In the genomic region with DNA sequence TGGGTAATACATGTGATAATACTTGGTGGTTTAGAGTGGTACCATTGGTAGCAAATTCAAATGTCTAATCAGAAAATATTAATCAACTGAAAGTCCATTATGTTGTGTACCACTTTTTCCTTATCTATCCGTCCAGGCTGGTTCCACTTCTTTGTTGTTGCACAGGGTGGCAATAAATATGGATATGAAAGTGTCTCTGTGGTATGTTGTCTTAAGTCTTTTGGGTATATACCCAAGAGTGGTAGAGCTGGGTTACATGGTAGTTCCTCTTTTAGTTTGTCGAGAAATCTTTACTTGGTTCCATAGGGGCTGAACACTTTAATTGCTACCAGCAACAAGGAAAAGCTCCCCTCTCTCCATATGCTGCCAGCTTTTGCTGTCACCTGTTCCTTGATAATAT, we compare ENCODE assay signal across 19 mouse cellular contexts.
DNase-seq lines count a peak whose midpoint lies in the region; ATAC-seq and TF ChIP-seq lines count a peak whose summit lies in the region.
"Had no signal": no experiment of that assay in that cellular context is flagged by ENCODE, and none has a peak within 500 bp of the region (broad histone marks: within the 10 kb centered on the region; RNA-seq: fewer than 3 reads in every experiment).

No protein-coding gene starts in this region.

- TF ChIP-seq POLR2A in small intestine, adult 2 months (IDR thresholded peaks at IDR 0.05; ENCODE audit: low read depth, low read length), result no peak

- no peak overlapping the region for H3K4me3 ChIP-seq in small intestine, adult 2 months (ENCODE audit: low read depth, low read length)
- H3K4me3 ChIP-seq: embryonic facial prominence, embryonic 13.5 days; forebrain, embryonic 12.5 days; heart, embryonic 13.5 days; hindbrain, embryonic 13.5 days; intestine, embryonic 15.5 days had no signal

- H3K27ac ChIP-seq in small intestine, adult 2 months (ENCODE audit: insufficient read depth, low read depth, low read length), result 0 out of 2 replicates have a peak overlapping the region, but pooled peaks have one; percentile 28
- H3K27ac ChIP-seq: embryonic facial prominence, embryonic 13.5 days; forebrain, embryonic 12.5 days; heart, embryonic 13.5 days; hindbrain, embryonic 13.5 days had no signal

- H3K36me3 ChIP-seq in small intestine, adult 2 months (ENCODE audit: control insufficient read depth, insufficient read depth, low read length), result no peaks in the 10 kb centered on the region
- H3K36me3 ChIP-seq: embryonic facial prominence, embryonic 13.5 days; forebrain, embryonic 12.5 days; heart, embryonic 13.5 days; hindbrain, embryonic 13.5 days; intestine, embryonic 15.5 days had no signal

- peak; percentile 16 for DNase-seq in A20 (ENCODE audit: low read depth, low spot score)
- no peak for DNase-seq in cerebellum, postnatal 4 days (ENCODE audit: low spot score in 2 of 2)
- no peak for DNase-seq in gastrocnemius, postnatal 36 days
- DNase-seq: adrenal gland, postnatal 10 days; cerebellum, adult 2 months; cerebellum, postnatal 10 days; gastrocnemius, postnatal 14 days; heart, adult 11 months; heart, postnatal 4 days had no signal

- peak; percentile 74 for ATAC-seq in common myeloid progenitor, adult 5-6 weeks (replicated peaks; ENCODE audit: low read depth, poor library complexity, severe bottlenecking)
- ATAC-seq in megakaryocyte progenitor cell, adult 5-6 weeks (replicated peaks; ENCODE audit: poor library complexity), result peak; percentile 68
- no peak for ATAC-seq in cerebellum, adult (ENCODE audit: insufficient number of reproducible peaks, low FRiP score, low TSS enrichment)
- ATAC-seq: forebrain, embryonic 16.5 days had no signal

- 21% methylated on average over 2 of the region's 2 CpGs for WGBS in small intestine, adult 2 months

- TF ChIP-seq CTCF in small intestine, adult 2 months (IDR thresholded peaks at IDR 0.05; ENCODE audit: extremely low read depth, insufficient read length, insufficient replicate concordance, low read depth, low read length), result no peak

- H3K27me3 ChIP-seq in small intestine, adult 2 months (ENCODE audit: control insufficient read depth, insufficient read depth, low read length), result no peaks in the 10 kb centered on the region
- H3K27me3 ChIP-seq: embryonic facial prominence, embryonic 13.5 days; forebrain, embryonic 12.5 days; heart, embryonic 13.5 days; hindbrain, embryonic 13.5 days; intestine, embryonic 15.5 days had no signal

- intact Hi-C loops in gastrocnemius, postnatal 36 days (cut with DNase I), result loop anchor here (2.0 kb wide), 1 partner anchor 441 kb away; no protein-coding TSS in a partner anchor

- peaks cover 13% of the 10 kb centered on the region; the same call in 1 of the 2 replicates for H3K4me1 ChIP-seq in small intestine, adult 2 months (ENCODE audit: control insufficient read depth, insufficient read depth, insufficient read length, low read length)
- H3K4me1 ChIP-seq: forebrain, embryonic 12.5 days had no signal
